13 mouse cellular contexts compared by ENCODE assay signal in genomic region chr17:33931947-33932346, GRCm38 (mm10). TPM values are rescaled to one million over a fixed set of nuclear protein-coding genes. Genes with fewer than 3 reads are reported as not detected.
A peak's percentile ranks its signal among the peaks of the same experiment; 100 is the strongest.
DNase-seq lines count a peak whose midpoint lies in the region; ATAC-seq and TF ChIP-seq lines count a peak whose summit lies in the region.
"Had no signal": no experiment of that assay in that cellular context is flagged by ENCODE, and none has a peak within 500 bp of the region (broad histone marks: within the 10 kb centered on the region; RNA-seq: fewer than 3 reads in every experiment).

No protein-coding gene starts in this region.

- no peak for TF ChIP-seq POLR2A in limb, embryonic 14.5 days (IDR thresholded peaks at IDR 0.05; ENCODE audit: borderline replicate concordance, extremely low read depth, insufficient read depth, insufficient read length)

- no peak for DNase-seq in midbrain, embryonic 10.5 days (ENCODE audit: low spot score)
- DNase-seq in midbrain, embryonic 11.5 days (ENCODE audit: low spot score, missing footprints): no peak
- no peak for DNase-seq in limb, embryonic 14.5 days (ENCODE audit: low spot score)
- no peak for DNase-seq in urinary bladder, postnatal 14 days (ENCODE audit: low spot score)
- DNase-seq: cerebellum, adult 8-10 months; kidney, adult 8-10 months; kidney, postnatal 4 days; right cerebral cortex, adult 18-20 months had no signal

- H3K36me3 ChIP-seq in heart, embryonic 15.5 days: peaks cover 32% of the 10 kb centered on the region; the same call in 1 of the 2 replicates
- peaks cover 54% of the 10 kb centered on the region for H3K36me3 ChIP-seq in heart, embryonic 12.5 days
- peaks cover 53% of the 10 kb centered on the region for H3K36me3 ChIP-seq in midbrain, embryonic 10.5 days
- H3K36me3 ChIP-seq in midbrain, embryonic 11.5 days (ENCODE audit: control insufficient read depth, insufficient read depth, low read length): peaks cover under 1% of the 10 kb centered on the region
- peaks cover 40% of the 10 kb centered on the region for H3K36me3 ChIP-seq in limb, embryonic 14.5 days (ENCODE audit: control insufficient read depth, insufficient read depth, low read length)

- H3K4me1 ChIP-seq in heart, embryonic 15.5 days (replicated peaks): peaks cover 26% of the 10 kb centered on the region
- peaks cover 21% of the 10 kb centered on the region for H3K4me1 ChIP-seq in heart, embryonic 12.5 days (replicated peaks)
- peaks cover 41% of the 10 kb centered on the region for H3K4me1 ChIP-seq in midbrain, embryonic 10.5 days
- peaks cover 15% of the 10 kb centered on the region for H3K4me1 ChIP-seq in midbrain, embryonic 11.5 days (ENCODE audit: control insufficient read depth, insufficient read depth, low read length)
- H3K4me1 ChIP-seq in brown adipose tissue, adult 24 weeks (ENCODE audit: control insufficient read depth, insufficient read depth, insufficient read length, low read length): peaks cover 3% of the 10 kb centered on the region; the same call in 1 of the 2 replicates
- peaks cover 15% of the 10 kb centered on the region for H3K4me1 ChIP-seq in limb, embryonic 14.5 days (ENCODE audit: control insufficient read depth, insufficient read depth, low read length)

- H3K4me2 ChIP-seq in heart, embryonic 15.5 days: peak overlapping the region; percentile 87; the same call in 1 of the 2 replicates
- no peak overlapping the region for H3K4me2 ChIP-seq in heart, embryonic 12.5 days
- no peak overlapping the region for H3K4me2 ChIP-seq in midbrain, embryonic 11.5 days
- no peak overlapping the region for H3K4me2 ChIP-seq in limb, embryonic 14.5 days (replicated peaks; ENCODE audit: low read depth, low read length, severe bottlenecking)

- WGBS in heart, embryonic 15.5 days: 89% methylated on average over 11 of the region's 11 CpGs
- WGBS in heart, embryonic 12.5 days: 90% methylated on average over 11 of the region's 11 CpGs
- 89% methylated on average over 11 of the region's 11 CpGs for WGBS in midbrain, embryonic 10.5 days
- 92% methylated on average over 11 of the region's 11 CpGs for WGBS in midbrain, embryonic 11.5 days
- WGBS in limb, embryonic 14.5 days: 93% methylated on average over 11 of the region's 11 CpGs

- no peak overlapping the region for H3K9ac ChIP-seq in heart, embryonic 15.5 days
- H3K9ac ChIP-seq in heart, embryonic 12.5 days: no peak overlapping the region
- no peak overlapping the region for H3K9ac ChIP-seq in midbrain, embryonic 11.5 days (ENCODE audit: low read length)
- no peak overlapping the region for H3K9ac ChIP-seq in limb, embryonic 14.5 days (ENCODE audit: low read depth, low read length, severe bottlenecking)

- H3K27ac ChIP-seq in heart, embryonic 15.5 days: no peak overlapping the region
- no peak overlapping the region for H3K27ac ChIP-seq in heart, embryonic 12.5 days (ENCODE audit: poor library complexity, severe bottlenecking)
- no peak overlapping the region for H3K27ac ChIP-seq in midbrain, embryonic 10.5 days (replicated peaks)
- H3K27ac ChIP-seq in midbrain, embryonic 11.5 days (ENCODE audit: low read depth, low read length): no peak overlapping the region
- H3K27ac ChIP-seq in brown adipose tissue, adult 24 weeks (replicated peaks; ENCODE audit: low read depth, low read length): peak overlapping the region; percentile 62; the same call in 1 of the 2 replicates
- H3K27ac ChIP-seq in limb, embryonic 14.5 days (replicated peaks; ENCODE audit: low read depth, low read length): no peak overlapping the region

- H3K9me3 ChIP-seq in heart, embryonic 15.5 days (replicated peaks): no peaks in the 10 kb centered on the region
- no peaks in the 10 kb centered on the region for H3K9me3 ChIP-seq in heart, embryonic 12.5 days (replicated peaks)
- no peaks in the 10 kb centered on the region for H3K9me3 ChIP-seq in midbrain, embryonic 10.5 days (replicated peaks)
- no peaks in the 10 kb centered on the region for H3K9me3 ChIP-seq in midbrain, embryonic 11.5 days (ENCODE audit: control insufficient read depth, low read length)
- H3K9me3 ChIP-seq in limb, embryonic 14.5 days (ENCODE audit: control insufficient read depth, low read length): no peaks in the 10 kb centered on the region
- H3K9me3 ChIP-seq: megakaryocyte, embryonic 14.5 days had no signal

- H3K4me3 ChIP-seq in heart, embryonic 15.5 days: 0 out of 2 replicates have a peak overlapping the region, but pooled peaks have one; percentile 77
- H3K4me3 ChIP-seq in heart, embryonic 12.5 days: no peak overlapping the region
- H3K4me3 ChIP-seq in midbrain, embryonic 10.5 days: peak overlapping the region; percentile 16; the same call in 1 of the 2 replicates
- H3K4me3 ChIP-seq in midbrain, embryonic 11.5 days (ENCODE audit: low read depth, low read length): no peak overlapping the region
- 0 out of 2 replicates have a peak overlapping the region, but pooled peaks have one; percentile 3 for H3K4me3 ChIP-seq in brown adipose tissue, adult 24 weeks (ENCODE audit: insufficient read depth, low read depth, low read length)
- 0 out of 2 replicates have a peak overlapping the region, but pooled peaks have one; percentile 84 for H3K4me3 ChIP-seq in limb, embryonic 14.5 days (replicated peaks; ENCODE audit: low read length)

- no peak for ATAC-seq in heart, embryonic 15.5 days (replicated peaks; ENCODE audit: insufficient number of reproducible peaks, insufficient read depth, low FRiP score, low read depth)
- ATAC-seq in heart, embryonic 12.5 days (ENCODE audit: insufficient number of reproducible peaks, low FRiP score): no peak
- no peak for ATAC-seq in midbrain, embryonic 11.5 days (ENCODE audit: low FRiP score)
- no peak for ATAC-seq in limb, embryonic 14.5 days (ENCODE audit: low FRiP score, low read depth)
- ATAC-seq: lung, postnatal 0 days had no signal

- H3K27me3 ChIP-seq in heart, embryonic 15.5 days: no peaks in the 10 kb centered on the region
- H3K27me3 ChIP-seq in heart, embryonic 12.5 days (replicated peaks): no peaks in the 10 kb centered on the region
- no peaks in the 10 kb centered on the region for H3K27me3 ChIP-seq in midbrain, embryonic 10.5 days (ENCODE audit: low read depth, poor library complexity, severe bottlenecking)
- H3K27me3 ChIP-seq in midbrain, embryonic 11.5 days (ENCODE audit: control insufficient read depth, insufficient read depth, low read length): no peaks in the 10 kb centered on the region
- H3K27me3 ChIP-seq in limb, embryonic 14.5 days (ENCODE audit: control insufficient read depth, insufficient read depth, low read length): no peaks in the 10 kb centered on the region
- H3K27me3 ChIP-seq: megakaryocyte, embryonic 14.5 days had no signal

RNA-seq across cellular contexts. Expression of gene Rgl2, which starts 2.6 kb away (rescaled TPM):
- 34.7 and 44.8 TPM in 2 replicates for polyA plus RNA-seq in heart, embryonic 15.5 days (2015; fragmentation: Nextera tagmentation; extraction: Ambion mirVana)
- 46.3 and 48.4 TPM in 2 replicates for polyA plus RNA-seq in heart, embryonic 12.5 days (2016; fragmentation: Nextera tagmentation; extraction: Ambion mirVana)
- polyA plus RNA-seq in midbrain, embryonic 10.5 days (2016; fragmentation: Nextera tagmentation; extraction: Ambion mirVana): 43.1 and 46.9 TPM in 2 replicates
- polyA plus RNA-seq in midbrain, embryonic 11.5 days (2014; fragmentation: Nextera tagmentation; extraction: Ambion mirVana): 29.3 and 33.6 TPM in 2 replicates
- polyA plus RNA-seq in brown adipose tissue, adult 24 weeks (2012; ENCODE audit: insufficient read depth, insufficient read length, missing spikeins): 16.4 and 20.2 TPM in 2 replicates
- polyA plus RNA-seq in limb, embryonic 14.5 days (2012; rRNA removed): 193 and 265 TPM in 2 replicates
- 48.7 and 51.8 TPM in 2 replicates for polyA plus RNA-seq in limb, embryonic 14.5 days (2014; fragmentation: Nextera tagmentation; extraction: Ambion mirVana)

RNA-seq across cellular contexts. Expression of gene Pfdn6, which starts 8.2 kb away (rescaled TPM):
- polyA plus RNA-seq in heart, embryonic 15.5 days (2015; fragmentation: Nextera tagmentation; extraction: Ambion mirVana): 112 and 115 TPM in 2 replicates
- polyA plus RNA-seq in heart, embryonic 12.5 days (2016; fragmentation: Nextera tagmentation; extraction: Ambion mirVana): 127 and 129 TPM in 2 replicates
- polyA plus RNA-seq in midbrain, embryonic 10.5 days (2016; fragmentation: Nextera tagmentation; extraction: Ambion mirVana): 214 and 240 TPM in 2 replicates
- polyA plus RNA-seq in midbrain, embryonic 11.5 days (2014; fragmentation: Nextera tagmentation; extraction: Ambion mirVana): 206 and 208 TPM in 2 replicates
- 83.2 and 131 TPM in 2 replicates for polyA plus RNA-seq in brown adipose tissue, adult 24 weeks (2012; ENCODE audit: insufficient read depth, insufficient read length, missing spikeins)
- polyA plus RNA-seq in limb, embryonic 14.5 days (2012; rRNA removed): 53.6 and 104 TPM in 2 replicates
- 135 and 142 TPM in 2 replicates for polyA plus RNA-seq in limb, embryonic 14.5 days (2014; fragmentation: Nextera tagmentation; extraction: Ambion mirVana)

RNA-seq across cellular contexts. Expression of gene Wdr46, which starts 8.5 kb away (rescaled TPM):
- polyA plus RNA-seq in heart, embryonic 15.5 days (2015; fragmentation: Nextera tagmentation; extraction: Ambion mirVana): 16.3 and 24.1 TPM in 2 replicates
- polyA plus RNA-seq in heart, embryonic 12.5 days (2016; fragmentation: Nextera tagmentation; extraction: Ambion mirVana): 25.3 and 26.5 TPM in 2 replicates
- 47.8 and 52.5 TPM in 2 replicates for polyA plus RNA-seq in midbrain, embryonic 10.5 days (2016; fragmentation: Nextera tagmentation; extraction: Ambion mirVana)
- 27.4 and 28.9 TPM in 2 replicates for polyA plus RNA-seq in midbrain, embryonic 11.5 days (2014; fragmentation: Nextera tagmentation; extraction: Ambion mirVana)
- polyA plus RNA-seq in brown adipose tissue, adult 24 weeks (2012; ENCODE audit: insufficient read depth, insufficient read length, missing spikeins): 6.6 and 10.1 TPM in 2 replicates
- 30.5 and 30.9 TPM in 2 replicates for polyA plus RNA-seq in limb, embryonic 14.5 days (2012; rRNA removed)
- polyA plus RNA-seq in limb, embryonic 14.5 days (2014; fragmentation: Nextera tagmentation; extraction: Ambion mirVana): 21.6 and 25.0 TPM in 2 replicates

RNA-seq across cellular contexts. Expression of gene Zbtb22, which starts 16.2 kb away (rescaled TPM):
- polyA plus RNA-seq in heart, embryonic 15.5 days (2015; fragmentation: Nextera tagmentation; extraction: Ambion mirVana): 11.3 and 15.3 TPM in 2 replicates
- 17.0 and 17.7 TPM in 2 replicates for polyA plus RNA-seq in heart, embryonic 12.5 days (2016; fragmentation: Nextera tagmentation; extraction: Ambion mirVana)
- polyA plus RNA-seq in midbrain, embryonic 10.5 days (2016; fragmentation: Nextera tagmentation; extraction: Ambion mirVana): 23.5 and 24.1 TPM in 2 replicates
- 8.0 and 9.4 TPM in 2 replicates for polyA plus RNA-seq in midbrain, embryonic 11.5 days (2014; fragmentation: Nextera tagmentation; extraction: Ambion mirVana)
- 9.5 and 11.1 TPM in 2 replicates for polyA plus RNA-seq in brown adipose tissue, adult 24 weeks (2012; ENCODE audit: insufficient read depth, insufficient read length, missing spikeins)
- 27.9 and 34.0 TPM in 2 replicates for polyA plus RNA-seq in limb, embryonic 14.5 days (2012; rRNA removed)
- 10.1 and 10.8 TPM in 2 replicates for polyA plus RNA-seq in limb, embryonic 14.5 days (2014; fragmentation: Nextera tagmentation; extraction: Ambion mirVana)

RNA-seq across cellular contexts. Expression of gene Tapbp, which starts 16.2 kb away (rescaled TPM):
- polyA plus RNA-seq in heart, embryonic 15.5 days (2015; fragmentation: Nextera tagmentation; extraction: Ambion mirVana): 44.3 and 61.3 TPM in 2 replicates
- 29.4 and 32.5 TPM in 2 replicates for polyA plus RNA-seq in heart, embryonic 12.5 days (2016; fragmentation: Nextera tagmentation; extraction: Ambion mirVana)
- 14.9 and 17.3 TPM in 2 replicates for polyA plus RNA-seq in midbrain, embryonic 10.5 days (2016; fragmentation: Nextera tagmentation; extraction: Ambion mirVana)
- 13.6 and 14.8 TPM in 2 replicates for polyA plus RNA-seq in midbrain, embryonic 11.5 days (2014; fragmentation: Nextera tagmentation; extraction: Ambion mirVana)
- 75.7 and 99.3 TPM in 2 replicates for polyA plus RNA-seq in brown adipose tissue, adult 24 weeks (2012; ENCODE audit: insufficient read depth, insufficient read length, missing spikeins)
- 18.7 and 23.8 TPM in 2 replicates for polyA plus RNA-seq in limb, embryonic 14.5 days (2012; rRNA removed)
- polyA plus RNA-seq in limb, embryonic 14.5 days (2014; fragmentation: Nextera tagmentation; extraction: Ambion mirVana): 28.9 and 30.5 TPM in 2 replicates

Comparison
In these comparisons a context has a peak if more than half of its experiments do, and no peak if none do; other contexts are left out.
1. H3K4me3 ChIP-seq: peak in heart, embryonic 15.5 days (single experiment), midbrain, embryonic 10.5 days (single experiment), brown adipose tissue, adult 24 weeks (single experiment) and limb, embryonic 14.5 days (single experiment); none in heart, embryonic 12.5 days (single experiment) and midbrain, embryonic 11.5 days (single experiment).